8 mouse cellular contexts compared by ENCODE assay signal in the genomic region with DNA sequence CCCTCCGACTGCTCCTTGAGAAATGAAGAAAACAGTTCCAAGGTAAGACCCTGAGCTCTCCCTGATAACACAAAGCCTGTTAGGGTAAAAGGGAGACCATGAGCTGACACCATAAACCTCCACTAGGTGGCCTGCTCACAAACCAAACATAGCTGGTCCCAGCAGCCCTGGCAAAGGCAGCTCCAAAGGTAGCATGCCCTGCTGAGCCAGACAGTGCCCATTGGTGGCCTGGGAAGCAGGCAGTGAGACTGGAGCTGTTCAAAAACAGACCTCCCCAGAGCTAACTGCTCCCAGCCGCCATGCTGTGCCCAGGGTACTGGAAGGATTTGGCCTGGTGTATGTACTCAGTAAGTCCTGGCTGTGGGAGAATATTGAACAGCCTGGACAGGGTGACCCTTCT.
DNase-seq lines count a peak whose midpoint lies in the region; ATAC-seq and TF ChIP-seq lines count a peak whose summit lies in the region.

No protein-coding gene starts in this region.

- H3K4me1 ChIP-seq in hindbrain, embryonic 10.5 days (replicated peaks) = peaks cover 9% of the 10 kb centered on the region; the same call in 1 of the 2 replicates
- no peaks in the 10 kb centered on the region for H3K4me1 ChIP-seq in hindbrain, embryonic 16.5 days (ENCODE audit: control insufficient read depth, insufficient read depth, low read depth, low read length)
- H3K4me1 ChIP-seq in E14TG2a.4 (replicated peaks; ENCODE audit: low read depth, low read length) = no peaks in the 10 kb centered on the region

- DNase-seq in hindbrain, embryonic 10.5 days (ENCODE audit: low spot score) = peak; percentile 44
- peak; percentile 48 for DNase-seq in cerebellum, adult 11-12 months
- peak; percentile 43 for DNase-seq in kidney, adult 18-20 months
- DNase-seq in adipocyte (ENCODE audit: low spot score) = no peak
- DNase-seq in heart, postnatal 25 days (ENCODE audit: low spot score) = no peak
- DNase-seq in gastrocnemius, adult 18-20 months (ENCODE audit: low spot score) = no peak

- no peaks in the 10 kb centered on the region for H3K27me3 ChIP-seq in hindbrain, embryonic 10.5 days (ENCODE audit: insufficient read depth, poor library complexity, severe bottlenecking)
- no peaks in the 10 kb centered on the region for H3K27me3 ChIP-seq in hindbrain, embryonic 16.5 days (replicated peaks; ENCODE audit: control insufficient read depth, insufficient read depth, low read length)
- H3K27me3 ChIP-seq in E14TG2a.4 (ENCODE audit: insufficient read depth, low read length) = no peaks in the 10 kb centered on the region

- H3K27ac ChIP-seq in hindbrain, embryonic 10.5 days = no peak overlapping the region
- H3K27ac ChIP-seq in hindbrain, embryonic 16.5 days (ENCODE audit: low read depth, low read length) = no peak overlapping the region

- no peak overlapping the region for H3K4me3 ChIP-seq in hindbrain, embryonic 10.5 days
- H3K4me3 ChIP-seq in hindbrain, embryonic 16.5 days (ENCODE audit: low read length) = no peak overlapping the region
- H3K4me3 ChIP-seq in E14TG2a.4 (replicated peaks; ENCODE audit: low read length) = no peak overlapping the region

- no peaks in the 10 kb centered on the region for H3K9me3 ChIP-seq in hindbrain, embryonic 10.5 days
- no peaks in the 10 kb centered on the region for H3K9me3 ChIP-seq in hindbrain, embryonic 16.5 days (ENCODE audit: control insufficient read depth, low read length)
- no peaks in the 10 kb centered on the region for H3K9me3 ChIP-seq in E14TG2a.4 (ENCODE audit: low read length)

- intact Hi-C loops in heart, postnatal 25 days (cut with DNase I) = no loop called here

- no peak overlapping the region for H3K4me2 ChIP-seq in hindbrain, embryonic 16.5 days (ENCODE audit: low read length)

- H3K9ac ChIP-seq in hindbrain, embryonic 16.5 days (ENCODE audit: low read depth, low read length) = no peak overlapping the region

- WGBS in hindbrain, embryonic 10.5 days = 45% methylated on average over 2 of the region's 2 CpGs
- WGBS in hindbrain, embryonic 16.5 days = 49% methylated on average over 2 of the region's 2 CpGs

- no peak for ATAC-seq in hindbrain, embryonic 16.5 days

- H3K36me3 ChIP-seq in hindbrain, embryonic 10.5 days = no peaks in the 10 kb centered on the region
- no peaks in the 10 kb centered on the region for H3K36me3 ChIP-seq in hindbrain, embryonic 16.5 days (ENCODE audit: control insufficient read depth, insufficient read depth, low read length)
- H3K36me3 ChIP-seq in E14TG2a.4 (ENCODE audit: insufficient read depth, low read length) = no peaks in the 10 kb centered on the region

- peak; percentile 31; the same call in 1 of the 2 replicates for TF ChIP-seq CTCF in E14TG2a.4 (conservative IDR thresholded peaks at IDR 0.05; ENCODE audit: low read length)

Comparison
In these comparisons a context has a peak if more than half of its experiments do, and no peak if none do; other contexts are left out.
1. DNase-seq: peak in hindbrain, embryonic 10.5 days (single experiment), cerebellum, adult 11-12 months (single experiment) and kidney, adult 18-20 months (single experiment); none in adipocyte (single experiment), heart, postnatal 25 days (single experiment) and gastrocnemius, adult 18-20 months (single experiment).